Mouse (Mus musculus) olfactory bulb, adult 2 months (tissue): ENCODE measurements around the gene Prim2. TPM values are rescaled to one million over a fixed set of nuclear protein-coding genes. Genes with fewer than 3 reads are reported as not detected.

ENCODE experiments used
- H3K27ac ChIP-seq: fragments of 200-500 bp; 2 replicates; pipeline ENCODE4 v1.5.1; 2012; ENCODE audit warnings: low read depth, low read length; ENCODE audit not compliant: insufficient read depth
- H3K4me1 ChIP-seq: fragments of 200-500 bp; 2 replicates; pipeline ENCODE4 v1.6.1; 2012; ENCODE audit warnings: low read length; ENCODE audit not compliant: control insufficient read depth, insufficient read depth
- H3K4me3 ChIP-seq: fragments of 200-500 bp; 2 replicates; pipeline ENCODE4 v1.5.1; 2012; ENCODE audit warnings: mild to moderate bottlenecking, low read depth, low read length, moderate library complexity; ENCODE audit not compliant: insufficient read depth
- CTCF ChIP-seq: fragments of 200-500 bp; IDR thresholded peaks from 2 replicates; pipeline ENCODE4 v1.5.1; 2012; ENCODE audit warnings: low read depth, mild to moderate bottlenecking, low read length, moderate library complexity; ENCODE audit not compliant: insufficient read depth
- POLR2A ChIP-seq: fragments of 200-500 bp; IDR thresholded peaks from 2 replicates; pipeline ENCODE4 v1.6.1; 2012; ENCODE audit warnings: mild to moderate bottlenecking, low read depth, low read length, moderate library complexity; ENCODE audit not compliant: insufficient read depth
- WGBS: fragments of 180-500 bp; shearing (Covaris S2); methylation state at CpG from one replicate; pipeline ENCODE4 v1.1.7; 2018; 5-methylcytosine and 5-hydroxymethylcytosine counted together
- polyA plus RNA-seq: library from polyadenylated mRNA; stranded (reverse); fragments of >200 nt; gene quantifications from 2 replicates; pipeline ENCODE4 v1.2.4, GENCODE M21; 2012; ENCODE audit warnings: low replicate concordance; ENCODE audit not compliant: missing spikeins, insufficient read depth, insufficient read length

Gene Prim2
- polyA plus RNA-seq, 1 experiment = not detected

- H3K27ac ChIP-seq = no peak overlapping the region
- H3K4me3 ChIP-seq = no peak overlapping the region
- TF ChIP-seq POLR2A = no peak
- H3K4me1 ChIP-seq = no peaks in the 10 kb centered on the region
Measured at GRCm38 (mm10) chr1:33584590-33584978, 85.0 kb downstream of the Prim2 start.

GRCm38 (mm10) chr1:33583817-33584589 lies 85.6 kb downstream of the Prim2 start:
- H3K4me3 ChIP-seq = no peak overlapping the region
- no peaks in the 10 kb centered on the region for H3K4me1 ChIP-seq
- no peak overlapping the region for H3K27ac ChIP-seq
- WGBS = 81% methylated on average over 7 of the region's 7 CpGs
- TF ChIP-seq POLR2A (no peak), CTCF (no peak)

- no peak overlapping the region for H3K27ac ChIP-seq
- TF ChIP-seq POLR2A = no peak
- TF ChIP-seq CTCF = no peak
- no peak overlapping the region for H3K4me3 ChIP-seq
- WGBS = 79% methylated on average over 6 of the region's 6 CpGs
- H3K4me1 ChIP-seq = no peaks in the 10 kb centered on the region
Measured at GRCm38 (mm10) chr1:33578593-33578992, 91.0 kb downstream of the Prim2 start.

- TF ChIP-seq POLR2A = no peak
- no peaks in the 10 kb centered on the region for H3K4me1 ChIP-seq
- WGBS = 83% methylated on average over 6 of the region's 6 CpGs
- H3K4me3 ChIP-seq = no peak overlapping the region
- no peak overlapping the region for H3K27ac ChIP-seq
Measured at GRCm38 (mm10) chr1:33574459-33574858, 95.1 kb downstream of the Prim2 start.

GRCm38 (mm10) chr1:33565764-33566401 lies 103.7 kb downstream of the Prim2 start:
- WGBS = 57% methylated on average over 7 of the region's 7 CpGs
- TF ChIP-seq POLR2A (no peak), CTCF (no peak)
- no peak overlapping the region for H3K27ac ChIP-seq

GRCm38 (mm10) chr1:33564032-33564431 lies 105.6 kb downstream of the Prim2 start:
- Histone ChIP-seq H3K27ac (no peak overlapping the region), H3K4me1 (peaks cover 3% of the 10 kb centered on the region; the same call in 1 of the 2 replicates), H3K4me3 (no peak overlapping the region)
- WGBS = 69% methylated on average over 6 of the region's 6 CpGs
- no peak for TF ChIP-seq CTCF
- no peak for TF ChIP-seq POLR2A

More at GRCm38 (mm10) chr1:33565764-33566401, 103.7 kb downstream of the Prim2 start:
- peaks cover 3% of the 10 kb centered on the region; the same call in 1 of the 2 replicates for H3K4me1 ChIP-seq
- no peak overlapping the region for H3K4me3 ChIP-seq

GRCm38 (mm10) chr1:33563611-33564010 lies 106.0 kb downstream of the Prim2 start:
- no peak for TF ChIP-seq CTCF
- TF ChIP-seq POLR2A = no peak
- H3K27ac ChIP-seq = no peak overlapping the region
- 95% methylated on average over 3 of the region's 3 CpGs for WGBS
- H3K4me3 ChIP-seq = no peak overlapping the region
- peaks cover 3% of the 10 kb centered on the region; the same call in 1 of the 2 replicates for H3K4me1 ChIP-seq

GRCm38 (mm10) chr1:33556638-33557037 lies 113.0 kb downstream of the Prim2 start:
- no peak overlapping the region for H3K27ac ChIP-seq
- 0 out of 2 replicates have a peak, but pooled peaks cover under 1% of the 10 kb centered on the region for H3K4me1 ChIP-seq
- TF ChIP-seq POLR2A = no peak
- TF ChIP-seq CTCF = no peak
- H3K4me3 ChIP-seq = no peak overlapping the region
- WGBS = 93% methylated on average over 4 of the region's 4 CpGs

- WGBS = 88% methylated on average over 2 of the region's 2 CpGs
- peaks cover 5% of the 10 kb centered on the region; the same call in 1 of the 2 replicates for H3K4me1 ChIP-seq
- H3K27ac ChIP-seq = no peak overlapping the region
- no peak overlapping the region for H3K4me3 ChIP-seq
- no peak for TF ChIP-seq POLR2A
- TF ChIP-seq CTCF = no peak
Measured at GRCm38 (mm10) chr1:33555626-33556025, 114.0 kb downstream of the Prim2 start.
